Mouse (Mus musculus) ovary, postnatal 10 days (tissue): Measurements from ENCODE around the gene Kif1bp.
A peak's percentile ranks its signal among the peaks of the same experiment; 100 is the strongest.
"Not testable (repeated sequence)": the region's sequence is repeated elsewhere in the genome, so short reads cannot be mapped to it uniquely, and the experiment has no call there.

Source experiments
- DNase-seq: peaks from one replicate; pipeline ENCODE4 v3.0.0; 2022; ENCODE audit warnings: low spot score

The Kif1bp gene

DNA sequence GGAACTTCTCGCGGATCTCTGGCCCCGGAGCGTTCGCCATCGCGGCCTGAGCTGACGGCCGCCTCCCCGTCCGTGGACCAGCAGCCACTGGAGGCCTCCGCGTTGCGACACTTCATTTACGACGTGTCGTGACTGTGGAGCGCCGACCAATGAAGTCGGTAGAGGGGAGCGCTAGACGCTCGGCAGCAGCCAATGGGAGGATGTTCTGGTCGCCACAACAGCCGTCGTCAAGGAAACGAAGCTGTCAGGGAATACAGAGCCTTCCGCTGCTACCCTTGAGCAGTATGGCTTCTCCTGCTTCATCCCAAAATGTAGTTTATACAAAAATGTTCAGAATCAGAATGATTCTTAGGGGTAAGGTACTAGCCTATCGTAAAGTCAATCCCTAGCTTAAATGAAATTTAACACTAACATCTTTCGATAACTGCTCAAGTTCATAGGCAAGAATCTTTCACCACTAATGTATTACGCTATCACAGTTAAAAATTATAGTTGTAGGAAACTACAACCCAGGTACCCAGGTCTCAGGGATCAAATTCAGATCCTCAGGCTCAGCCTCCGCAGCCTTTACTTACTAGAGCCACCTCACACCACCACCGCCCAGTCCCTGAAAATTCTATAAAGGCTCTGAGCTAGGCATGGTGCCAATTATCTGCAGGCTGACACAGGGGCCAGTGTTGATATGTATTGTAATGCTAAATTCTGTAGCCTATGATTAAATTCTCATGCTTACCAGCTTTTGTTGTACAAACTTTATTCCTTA is at the start of gene Kif1bp:
Gene Kif1bp (minus strand): TSS at position 120 of the 763 bp plus-strand sequence.
- DNase-seq, result peak; percentile 92

DNA sequence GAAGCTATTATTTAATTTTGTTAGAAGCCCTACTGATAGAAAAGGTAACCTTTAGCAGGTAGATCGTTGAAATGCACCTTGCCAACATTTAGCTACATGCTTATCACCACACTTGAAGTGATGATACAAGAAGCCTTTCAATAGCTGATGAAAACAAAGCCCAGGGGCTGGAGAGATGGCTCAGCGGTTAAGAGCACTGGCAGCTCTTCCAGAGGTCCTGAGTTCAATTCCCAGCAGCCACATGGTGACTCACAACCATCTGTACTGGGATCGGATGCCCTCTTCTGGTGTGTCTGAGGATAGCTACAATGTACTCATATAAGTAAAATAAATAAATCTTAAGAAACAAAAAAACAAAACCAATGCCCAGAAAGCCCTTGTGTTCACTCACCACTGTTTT is 25.9 kb upstream of the Kif1bp start:
- no peak for DNase-seq

- no peak for DNase-seq
These were observed 25.2 kb upstream of the Kif1bp start for GRCm38 (mm10) chr10:62603233-62604030.

DNA sequence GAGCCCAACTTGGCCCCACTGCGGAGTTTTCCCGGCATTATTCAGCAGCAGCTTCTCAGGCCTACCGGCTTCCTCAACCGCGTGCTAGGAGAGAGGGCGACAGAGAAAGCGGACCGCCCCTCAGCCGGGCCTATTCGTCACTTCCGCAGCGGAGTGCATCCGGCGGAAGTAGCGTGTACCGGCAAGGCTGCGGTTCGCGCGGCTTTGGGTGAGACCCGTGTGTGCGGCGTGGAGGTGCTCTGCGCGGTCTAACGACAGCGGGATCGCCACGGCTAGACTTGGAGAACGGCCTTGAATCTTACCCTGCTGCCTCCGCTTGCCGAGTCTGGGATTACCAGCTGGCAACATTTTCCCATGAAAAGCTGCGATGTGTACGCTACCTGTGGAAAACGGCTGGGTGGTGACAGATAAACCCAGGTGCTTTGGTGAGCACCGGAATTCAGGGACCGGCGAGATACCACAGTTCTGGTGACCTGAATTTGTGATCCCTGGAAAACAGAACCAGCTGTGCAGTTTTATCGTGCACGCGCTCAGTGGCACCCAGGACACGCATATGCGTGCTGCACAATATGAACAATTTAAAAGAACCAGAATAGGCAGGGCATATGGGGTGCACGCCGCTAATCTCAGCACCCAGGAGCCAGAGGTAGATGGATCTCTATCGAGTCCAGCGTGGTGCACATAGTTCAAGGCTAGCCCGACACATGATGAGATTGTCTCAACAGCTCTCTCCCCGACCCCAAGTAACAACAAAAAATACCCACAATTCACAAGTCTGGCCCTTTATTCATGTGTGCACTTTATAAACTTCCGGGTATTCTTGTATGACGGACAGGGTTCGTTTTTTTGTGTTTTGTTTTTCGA is 24.2 kb upstream of the Kif1bp start, which contains the start of gene Ddx21:
Gene Ddx21 (minus strand): TSS at position 105 of the 864 bp plus-strand sequence.
- DNase-seq, result peak; percentile 72

GRCm38 (mm10) chr10:62601833-62602176 is 23.5 kb upstream of the Kif1bp start:
- no peak for DNase-seq

- no peak for DNase-seq
These were observed 23.0 kb upstream of the Kif1bp start for GRCm38 (mm10) chr10:62601053-62601791.

DNA sequence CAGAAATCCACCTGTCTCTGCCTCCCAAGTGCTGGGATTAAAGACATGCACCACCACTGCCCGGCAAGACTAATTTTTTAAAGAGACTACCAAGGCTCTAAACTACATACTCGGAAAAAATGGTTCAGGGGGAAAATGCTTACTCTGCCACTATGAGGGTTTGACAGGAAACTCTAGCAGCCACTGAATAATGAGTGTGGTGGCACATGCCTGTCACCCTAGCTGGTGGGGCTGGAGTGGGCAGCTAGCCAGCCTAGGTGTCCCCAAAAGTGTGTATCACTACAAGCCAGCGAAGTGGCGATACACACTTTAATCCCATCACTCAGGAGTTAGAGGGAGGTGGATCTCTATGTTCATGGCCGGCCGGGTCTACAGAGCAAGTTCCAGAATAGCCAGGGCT is 21.8 kb upstream of the Kif1bp start:
- no peak for DNase-seq

DNA sequence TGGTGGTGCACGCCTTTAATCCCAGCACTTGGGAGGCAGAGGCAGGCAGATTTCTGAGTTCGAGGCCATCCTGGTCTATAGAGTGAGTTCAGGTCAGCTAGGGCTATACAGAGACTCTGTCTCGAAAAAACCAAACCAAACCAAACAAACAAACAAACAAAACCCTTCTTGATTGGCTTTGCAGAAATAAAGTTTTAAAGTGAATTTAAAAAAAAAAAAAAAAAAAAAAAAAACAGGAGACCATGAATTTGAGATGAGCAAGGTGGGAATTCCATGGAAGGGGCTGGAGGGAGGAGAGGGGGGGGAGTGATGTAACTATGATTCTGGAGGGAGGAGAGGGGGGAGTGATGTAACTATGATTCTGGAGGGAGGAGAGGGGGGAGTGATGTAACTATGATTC is 21.1 kb upstream of the Kif1bp start:
- not testable (repeated sequence) for DNase-seq

- DNase-seq, result no peak
These were observed 14.2 kb upstream of the Kif1bp start for GRCm38 (mm10) chr10:62592496-62592895.

- peak; percentile 50 for DNase-seq
These were observed 11.9 kb upstream of the Kif1bp start for GRCm38 (mm10) chr10:62590200-62590599.

GRCm38 (mm10) chr10:62588616-62589015 is 10.4 kb upstream of the Kif1bp start:
- no peak for DNase-seq

DNA sequence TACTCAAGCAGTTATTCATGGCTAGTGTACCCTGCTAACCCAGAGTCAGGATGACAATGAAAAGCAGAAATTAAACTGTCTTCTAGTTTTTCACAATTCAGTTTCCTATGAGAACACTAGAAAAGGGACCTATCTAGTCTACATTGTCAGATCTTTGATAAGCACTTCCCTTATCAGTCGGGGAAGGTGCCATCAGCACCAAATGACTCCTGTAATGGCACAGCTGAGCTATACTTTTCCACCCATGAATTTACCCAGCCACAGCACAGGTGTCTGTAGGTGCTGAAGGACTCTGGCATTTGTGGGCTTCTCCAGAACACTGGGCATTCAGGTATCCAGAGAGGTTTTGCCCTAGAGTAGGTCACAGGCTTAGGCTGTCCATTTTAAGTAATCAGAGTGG is 5.0 kb upstream of the Kif1bp start:
- no peak for DNase-seq

GRCm38 (mm10) chr10:62582701-62583100 is 4.4 kb upstream of the Kif1bp start:
- no peak for DNase-seq

GRCm38 (mm10) chr10:62582263-62582662 is 4.0 kb upstream of the Kif1bp start:
- no peak for DNase-seq

DNA sequence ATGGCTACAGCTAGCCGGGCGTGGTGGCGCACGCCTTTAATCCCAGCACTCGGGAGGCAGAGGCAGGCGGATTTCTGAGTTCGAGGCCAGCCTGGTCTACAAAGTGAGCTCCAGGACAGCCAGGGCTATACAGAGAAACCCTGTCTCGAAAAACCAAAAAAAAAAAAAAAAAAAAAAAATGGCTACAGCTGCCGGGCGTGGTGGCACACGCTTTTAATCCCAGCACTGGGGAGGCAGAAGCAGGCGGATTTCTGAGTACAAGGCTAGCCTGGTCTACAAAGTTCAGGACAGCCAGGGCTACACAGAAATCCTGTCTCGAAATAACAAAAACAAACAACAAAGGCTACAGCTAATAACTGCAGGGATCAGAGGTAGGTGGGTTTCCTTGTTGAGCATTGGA is 872 bp upstream of the Kif1bp start:
- not testable (repeated sequence) for DNase-seq

DNA sequence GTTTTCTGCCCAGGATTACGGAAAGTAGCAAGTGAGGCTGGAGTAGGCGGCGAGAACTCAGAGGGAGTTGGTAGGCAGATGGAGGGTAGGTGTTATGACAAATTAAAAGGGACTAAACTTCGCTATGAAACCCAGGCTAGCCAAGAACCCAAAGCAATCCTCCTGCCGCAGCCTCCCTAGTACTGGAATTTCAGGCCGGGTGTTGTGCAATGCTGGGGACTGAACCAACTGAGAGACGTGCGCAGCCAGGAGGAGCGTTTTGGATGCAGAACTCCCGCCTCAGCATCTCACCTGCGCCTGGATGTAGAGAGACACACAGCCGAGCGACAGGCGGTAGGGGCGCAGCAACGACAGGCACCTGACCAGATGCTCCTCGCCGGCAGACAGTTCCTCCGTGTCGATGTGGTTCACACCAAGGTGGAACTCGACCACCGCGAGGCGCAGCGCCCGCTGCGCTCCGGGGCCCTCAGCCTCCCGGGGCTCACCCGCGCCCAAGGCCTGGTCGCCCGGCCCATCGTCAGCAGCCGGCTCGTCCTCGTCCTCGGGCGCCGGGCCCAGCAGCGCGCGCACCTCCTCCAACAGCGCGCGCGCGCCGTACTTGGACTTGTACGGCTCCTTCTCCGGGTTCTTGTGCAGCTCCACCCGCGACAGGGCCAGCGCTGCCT is 452 bp downstream of the Kif1bp start:
- no peak for DNase-seq

- no peak for DNase-seq
These were observed 3.3 kb downstream of the Kif1bp start for GRCm38 (mm10) chr10:62575001-62575400.

DNA sequence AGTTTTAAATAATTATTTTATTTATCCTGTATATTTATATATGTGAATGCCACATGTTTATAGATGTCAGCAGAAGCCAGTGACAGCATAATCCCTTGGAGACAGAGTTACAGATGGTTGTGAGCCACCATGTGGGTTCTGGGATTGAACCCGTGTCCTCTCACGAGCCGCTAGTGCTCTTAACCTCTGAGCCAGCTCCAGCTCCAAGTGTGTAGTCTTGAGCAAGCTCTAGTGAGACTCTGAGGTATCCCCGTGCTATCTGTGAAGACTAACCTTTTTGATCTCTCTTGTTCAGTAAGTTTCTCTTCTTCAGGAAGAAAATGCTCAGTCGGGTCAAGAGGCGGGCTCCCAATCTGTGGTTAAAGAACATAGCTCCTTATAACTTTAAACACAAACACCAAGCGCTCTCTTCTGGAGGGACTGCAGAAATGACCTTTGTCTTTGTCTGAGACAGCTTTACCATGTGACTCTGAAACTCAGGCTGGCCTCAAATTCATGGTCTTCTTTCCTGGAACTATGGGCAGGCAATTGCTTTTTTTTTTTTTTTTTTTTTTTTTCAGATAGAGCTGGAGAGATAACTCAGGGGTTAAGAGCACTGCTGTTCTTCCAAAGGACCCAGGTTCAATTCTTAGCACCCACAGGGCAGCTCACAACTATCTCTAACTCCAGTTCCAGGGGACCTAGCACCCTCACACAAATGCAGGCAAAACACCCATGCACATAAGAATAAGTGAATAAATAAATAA is 8.0 kb downstream of the Kif1bp start:
- DNase-seq, result no peak

DNA sequence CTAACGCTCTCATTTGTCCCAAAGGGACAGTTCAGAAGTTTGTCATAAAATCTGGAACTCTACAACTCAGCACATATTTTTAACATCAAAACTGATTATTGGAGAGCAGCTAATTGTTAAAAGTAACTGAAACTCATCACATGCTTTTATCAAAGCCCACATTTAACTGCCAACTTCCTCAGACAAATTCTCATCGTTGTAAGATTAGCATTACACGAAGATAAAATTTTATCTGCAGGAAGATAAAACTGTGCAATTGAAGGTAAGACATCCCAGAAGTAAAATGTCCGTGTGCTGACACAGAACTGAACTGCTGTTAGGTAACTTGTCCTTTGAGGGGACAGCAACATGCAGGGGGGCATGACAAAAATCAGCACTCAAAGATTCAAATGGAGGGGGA is 9.4 kb downstream of the Kif1bp start:
- DNase-seq, result no peak

DNA sequence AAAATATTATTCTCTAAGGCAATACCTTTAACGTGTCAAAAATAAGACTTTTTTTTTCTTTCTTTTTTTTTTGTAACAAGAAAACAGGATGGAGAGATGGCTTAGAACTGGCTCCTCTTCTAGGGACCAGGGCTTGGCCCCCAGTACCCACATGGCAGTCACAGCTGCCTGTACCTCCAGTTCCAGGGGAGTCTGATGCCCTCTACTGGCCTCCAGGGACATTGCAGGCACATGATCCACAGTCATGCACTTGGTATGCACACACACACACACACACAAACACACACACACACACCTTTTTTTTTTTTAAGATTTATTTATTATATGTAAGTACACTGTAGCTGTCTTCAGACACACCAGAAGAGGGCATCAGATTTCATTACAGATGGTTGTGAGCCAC is 20.5 kb downstream of the Kif1bp start:
- DNase-seq, result no peak

- DNase-seq, result no peak
These were observed 21.7 kb downstream of the Kif1bp start for GRCm38 (mm10) chr10:62556558-62556901.
